Mouse (Mus musculus) cerebellum, adult 18-20 months (tissue): ENCODE results near the gene Ppm1j.

Experiments
- DNase-seq, 2 experiments: peaks; one replicate each; pipeline ENCODE4 v3.0.0; 2021

The Ppm1j gene

DNA sequence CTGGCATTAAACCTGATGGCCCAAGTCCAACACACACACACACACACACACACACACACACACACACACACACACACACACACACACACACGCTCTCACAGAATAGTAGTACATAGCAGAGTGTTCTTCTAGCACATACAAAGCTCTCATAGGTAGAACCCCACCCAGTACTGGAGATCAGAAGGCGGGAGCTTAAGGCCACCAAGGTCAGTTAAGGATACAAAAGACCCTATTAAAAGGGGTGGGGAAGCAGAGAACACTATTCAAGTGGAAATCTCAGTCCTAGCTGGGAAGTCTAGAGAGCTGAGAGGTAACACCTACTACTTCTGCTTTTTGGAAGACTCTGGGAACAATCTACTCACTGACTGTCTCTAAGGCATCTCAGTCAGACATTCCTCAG lies 34.5 kb downstream of the Ppm1j start:
- no peak for DNase-seq

DNA sequence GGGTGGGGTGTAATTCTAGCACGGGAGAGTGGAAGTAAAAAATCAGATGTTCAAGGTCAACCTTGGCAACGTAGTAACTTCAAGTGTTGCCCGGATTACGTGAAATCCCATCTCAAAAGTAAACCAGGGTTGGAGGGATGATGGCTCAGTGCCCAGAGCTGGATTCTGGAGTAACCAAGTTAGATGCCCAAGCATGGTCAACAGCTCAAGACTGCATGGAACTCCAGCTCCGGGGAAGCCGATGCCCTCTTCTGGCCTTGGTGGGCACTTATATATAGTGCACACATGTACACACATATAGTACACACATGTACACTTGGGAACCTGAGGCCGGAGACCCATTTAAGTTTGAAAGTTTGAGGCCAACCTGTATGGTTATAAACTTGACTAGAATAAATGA lies 35.3 kb downstream of the Ppm1j start:
- no peak for DNase-seq

GRCm38 (mm10) chr3:104817481-104817990 lies 36.7 kb downstream of the Ppm1j start:
- DNase-seq, result peak; percentile 12 to 32

DNA sequence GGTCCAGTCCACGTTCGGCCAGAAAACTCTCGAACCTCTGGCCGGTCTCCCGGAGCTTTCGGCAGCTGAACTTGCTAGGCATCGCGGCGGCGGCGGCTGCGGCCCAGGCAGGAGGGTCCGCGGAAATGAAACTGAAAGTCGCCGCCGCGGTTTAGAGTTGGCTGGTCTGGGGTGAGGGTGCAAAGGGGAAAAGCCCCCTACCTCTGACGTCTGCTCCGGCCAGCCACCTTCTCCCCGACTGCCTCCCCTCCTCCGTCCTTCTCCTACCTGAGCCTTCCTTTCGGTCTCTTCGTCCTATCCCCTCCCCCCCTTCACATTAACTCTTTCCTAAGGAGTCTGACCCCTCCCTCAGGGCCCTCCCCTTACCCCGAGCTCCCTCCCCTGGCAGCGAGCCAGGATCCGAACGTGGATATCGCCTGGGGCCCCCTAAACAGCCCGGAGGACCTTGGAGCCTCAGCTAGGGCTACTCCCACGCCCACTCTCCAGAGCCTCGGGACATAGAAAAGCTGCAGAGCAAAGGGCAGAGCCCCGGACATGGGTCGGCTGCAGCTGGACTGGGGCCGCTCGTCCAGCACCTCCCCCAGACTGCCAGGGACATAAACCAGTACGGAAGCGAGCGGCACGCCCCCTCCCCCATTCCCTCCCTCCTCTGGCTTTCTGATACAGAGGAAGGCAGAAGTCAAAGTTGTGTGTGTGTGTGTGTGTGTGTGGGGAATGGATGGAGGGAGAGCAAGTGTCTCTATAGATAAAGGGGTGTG lies 37.3 kb downstream of the Ppm1j start, which contains the start of gene Mov10:
Gene Mov10 (minus strand): TSS at position 573 of the 758 bp plus-strand sequence.
- peak; percentile 9 to 30 for DNase-seq

DNA sequence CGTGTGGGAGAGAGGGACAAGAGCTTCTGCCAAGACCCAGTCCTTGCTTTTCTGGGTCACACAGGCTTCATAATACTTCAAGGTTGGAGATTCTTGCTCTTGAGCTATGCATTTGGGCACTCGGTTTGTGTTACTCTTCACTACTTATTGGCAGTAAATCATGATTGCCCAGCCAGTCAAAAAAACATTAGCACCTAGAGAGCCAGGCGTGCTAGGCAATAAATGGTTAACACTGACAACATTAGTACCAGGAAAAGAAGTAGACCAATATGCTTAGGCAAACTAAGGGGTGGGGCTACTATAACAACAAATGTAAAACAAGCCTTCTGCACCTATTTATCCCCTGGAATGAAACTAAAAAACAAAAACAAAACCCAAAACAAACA lies 37.9 kb downstream of the Ppm1j start:
- DNase-seq, result no peak

- no peak for DNase-seq
Observed at GRCm38 (mm10) chr3:104820426-104820825, 39.6 kb downstream of the Ppm1j start.

GRCm38 (mm10) chr3:104822413-104822812 lies 41.6 kb downstream of the Ppm1j start:
- DNase-seq, result no peak
